Mouse (Mus musculus) left cerebral cortex, postnatal 10 days (tissue): ENCODE results near the gene Pop7. TPM values are rescaled to one million over a fixed set of nuclear protein-coding genes. Genes with fewer than 3 reads are reported as not detected.
A peak's percentile ranks its signal among the peaks of the same experiment; 100 is the strongest.

Experiments used
- DNase-seq, 2 experiments: peaks; one replicate each; pipeline ENCODE4 v3.0.0; 2021 to 2022; ENCODE audit warnings: low spot score in 2 of 2, mixed read lengths in 1 of 2; ENCODE audit errors: extremely low spot score in 1 of 2
- intact Hi-C: fragments of 180-260 bp; cut with DNase I; formaldehyde crosslinking; loops from one replicate; pipeline ENCODE4 v1.15.1; 2025
- total RNA-seq, 2 experiments: library from RNA; stranded (reverse); gene quantifications; 2 replicates each; pipeline ENCODE4 v1.2.3; 2021

Pop7 gene
- total RNA-seq = 10 to 100 TPM; 36.5 to 36.8 TPM

GRCm38 (mm10) chr5:137501709-137502666 lies at the start of gene Pop7:
Pop7 (minus strand) TSS chr5:137502518.
- DNase-seq = peak; percentile 99 to 100
- intact Hi-C loops = no loop called here

GRCm38 (mm10) chr5:137551119-137551518 lies 48.8 kb upstream of the Pop7 start:
- DNase-seq = peak in 1 of 2 experiments; percentile 28
- intact Hi-C loops = no loop called here

- intact Hi-C loops = no loop called here
Measured at GRCm38 (mm10) chr5:137549840-137550239, 47.5 kb upstream of the Pop7 start.

DNA sequence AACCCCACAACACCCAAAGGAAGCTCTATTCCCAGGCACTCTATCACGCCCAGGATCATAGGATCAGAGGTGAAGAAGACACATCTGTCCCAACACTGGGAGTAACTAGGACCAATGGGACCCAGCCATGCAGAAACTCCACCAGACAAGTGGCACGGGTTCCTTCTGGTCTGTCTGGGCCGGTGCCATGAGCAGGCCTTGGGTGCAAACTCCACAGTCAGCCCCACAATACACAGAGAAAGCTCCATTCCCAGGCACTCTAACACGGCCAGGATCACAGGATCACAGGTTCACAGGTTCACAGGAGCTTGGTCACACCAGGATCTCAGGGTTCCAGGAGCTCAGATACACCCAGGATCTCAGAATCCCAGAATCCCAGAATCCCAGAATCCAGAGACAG lies 43.3 kb upstream of the Pop7 start:
- intact Hi-C loops = no loop called here
- no peak for DNase-seq

More at GRCm38 (mm10) chr5:137549840-137550239, 47.5 kb upstream of the Pop7 start:
- no peak for DNase-seq

DNA sequence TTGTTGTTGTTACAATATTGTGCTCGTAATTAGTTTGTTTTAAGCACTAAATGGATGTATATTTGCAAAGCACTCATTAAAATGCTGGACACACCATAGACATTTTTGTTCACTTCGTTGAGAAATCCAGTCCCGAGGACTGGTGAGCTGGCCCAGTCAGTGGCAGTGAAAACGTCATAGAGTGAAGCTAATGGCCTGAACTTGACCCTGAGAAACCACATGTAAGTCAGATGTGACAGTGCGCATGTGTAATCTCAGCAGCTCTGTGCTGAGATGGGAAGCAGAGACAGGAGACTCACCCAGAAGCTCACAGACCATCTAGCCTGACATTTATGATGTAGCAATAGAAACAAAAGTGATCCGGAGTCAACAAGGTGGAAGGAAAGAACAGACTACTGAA lies 42.6 kb upstream of the Pop7 start:
- DNase-seq = no peak

DNA sequence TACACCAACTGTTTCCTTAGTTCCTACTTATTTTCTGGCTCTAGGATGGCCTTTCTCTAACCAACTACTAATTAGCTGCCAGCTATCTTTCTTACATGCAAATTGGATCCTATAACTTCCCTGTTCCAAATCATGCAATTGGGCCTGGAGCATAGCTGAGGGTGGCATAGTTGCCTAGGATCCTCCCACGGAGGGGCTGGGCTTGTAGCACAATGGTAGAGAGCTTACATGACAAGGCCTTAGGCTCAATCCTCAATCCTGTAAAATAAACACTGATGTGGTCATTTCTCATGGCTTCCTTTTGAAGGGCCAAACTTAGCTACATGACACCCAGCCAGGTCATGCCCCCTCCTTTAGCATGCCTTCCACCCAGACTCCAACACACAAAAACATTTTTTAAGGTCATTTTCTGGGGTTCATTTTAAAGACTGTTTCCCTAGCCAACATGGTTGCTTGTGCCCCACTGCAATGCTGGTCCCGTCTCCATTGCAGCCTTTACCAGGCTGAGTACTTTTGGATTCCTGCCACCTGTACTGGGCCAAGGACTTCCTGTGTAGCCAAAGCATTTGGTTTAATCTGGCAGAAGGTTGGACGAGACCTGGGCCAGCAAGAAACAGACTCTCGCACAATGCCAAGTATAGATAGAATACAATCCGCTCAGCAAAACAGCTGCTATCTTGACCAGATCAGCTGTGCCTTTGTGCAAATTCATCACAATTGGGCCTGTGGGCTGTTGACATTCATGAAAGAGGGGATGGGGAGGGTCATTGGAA lies 39.6 kb upstream of the Pop7 start:
- DNase-seq = no peak
- intact Hi-C loops = no loop called here

More for the DNA sequence above, 42.6 kb upstream of the Pop7 start:
- intact Hi-C loops = no loop called here

- intact Hi-C loops = no loop called here
Measured at GRCm38 (mm10) chr5:137540991-137541390, 38.7 kb upstream of the Pop7 start.

GRCm38 (mm10) chr5:137539291-137539801 lies 37.0 kb upstream of the Pop7 start:
- no peak for DNase-seq

More at GRCm38 (mm10) chr5:137540991-137541390, 38.7 kb upstream of the Pop7 start:
- no peak for DNase-seq

GRCm38 (mm10) chr5:137537461-137537860 lies 35.1 kb upstream of the Pop7 start:
- no peak for DNase-seq
- intact Hi-C loops = no loop called here

More at GRCm38 (mm10) chr5:137539291-137539801, 37.0 kb upstream of the Pop7 start:
- intact Hi-C loops = no loop called here

DNA sequence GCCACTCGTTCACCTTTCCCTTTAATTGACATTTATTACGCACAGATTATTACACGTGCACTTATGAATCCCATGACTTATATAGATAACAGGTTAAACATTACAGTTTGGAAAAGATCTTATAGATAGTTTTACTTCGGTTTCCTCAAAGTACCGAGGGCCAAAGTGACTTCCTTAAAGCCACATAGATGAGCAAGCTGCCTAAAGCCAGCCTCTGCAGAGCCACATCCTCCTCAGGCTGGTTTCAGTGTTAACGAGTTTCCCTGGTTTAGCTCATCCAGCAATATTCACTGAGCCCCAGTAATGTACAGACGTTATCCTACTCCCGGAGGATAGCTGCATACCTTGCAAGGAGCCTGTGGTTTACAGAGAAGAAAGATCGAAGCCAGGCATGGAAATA lies 33.0 kb upstream of the Pop7 start:
- intact Hi-C loops = no loop called here
- no peak for DNase-seq

GRCm38 (mm10) chr5:137534762-137535161 lies 32.4 kb upstream of the Pop7 start:
- intact Hi-C loops = loop anchor here (5.0 kb wide), 1 partner anchor 53 kb away; no protein-coding TSS in a partner anchor
- DNase-seq = peak in 1 of 2 experiments; percentile 7

DNA sequence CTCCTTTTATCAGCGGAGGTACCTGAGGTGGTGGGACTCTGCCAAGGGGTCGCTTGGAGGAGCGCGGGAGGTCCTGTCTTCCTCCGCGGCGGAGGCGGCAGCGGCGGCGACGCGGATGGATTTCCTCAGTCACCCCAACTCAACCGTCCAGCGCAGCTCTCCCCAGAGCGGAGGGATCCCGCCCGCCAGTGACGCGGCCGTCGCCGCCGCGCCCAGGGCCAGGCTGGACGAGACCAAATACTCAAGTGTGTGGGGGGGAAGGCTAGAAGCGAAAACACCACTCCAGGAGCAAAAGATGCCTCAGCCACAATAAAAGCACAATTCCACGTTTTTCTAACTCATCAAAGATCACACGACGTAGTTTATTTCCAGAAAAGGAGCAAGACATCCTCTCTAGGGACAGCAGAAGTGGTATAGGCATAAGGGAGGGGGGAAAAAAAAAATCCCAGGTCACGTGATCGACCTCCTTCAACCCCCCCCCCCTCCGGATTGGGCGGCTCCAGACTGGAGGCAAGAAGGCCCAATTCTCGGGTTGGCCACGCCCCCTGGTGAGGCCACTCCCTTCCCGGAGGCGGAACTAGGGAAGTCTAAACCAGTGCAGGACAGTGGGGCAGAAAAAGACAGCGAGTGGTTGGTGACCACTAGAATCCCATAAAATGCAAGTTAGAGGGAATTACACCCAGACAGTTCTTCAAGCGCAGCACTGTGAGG lies 31.0 kb upstream of the Pop7 start, which contains the start of the genes Epo and Gnb2:
Gene Epo, minus strand, starts transcription at position 126 of the 711 bp plus-strand sequence.
Gene Gnb2, minus strand, starts transcription at position 394 of the 711 bp plus-strand sequence.
- intact Hi-C loops = loop anchor here (5.0 kb wide), 1 partner anchor 54 kb away; no protein-coding TSS in a partner anchor
- DNase-seq = peak; percentile 96 to 99

DNA sequence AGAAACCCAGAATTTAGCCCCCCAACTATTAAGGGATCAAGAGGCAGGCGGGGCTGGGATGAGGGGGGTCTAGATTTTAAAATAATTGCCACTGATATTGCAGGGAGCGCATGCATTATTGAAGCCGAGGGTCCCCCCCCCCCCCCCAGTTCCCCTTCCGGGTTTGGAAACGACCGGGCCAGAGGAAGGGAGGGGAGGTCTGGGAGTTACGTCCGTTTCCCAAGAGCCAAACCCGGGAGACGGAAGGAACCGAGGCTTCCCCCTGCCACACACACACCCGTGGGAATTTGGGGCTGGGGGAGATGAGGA lies 30.4 kb upstream of the Pop7 start:
- no peak for DNase-seq
- intact Hi-C loops = loop anchor here (5.0 kb wide), 1 partner anchor 55 kb away; no protein-coding TSS in a partner anchor

- peak in 1 of 2 experiments; percentile 56 for DNase-seq
- intact Hi-C loops = loop anchor here (5.0 kb wide), 1 partner anchor 55 kb away; no protein-coding TSS in a partner anchor
Measured at GRCm38 (mm10) chr5:137532131-137532807, 30.0 kb upstream of the Pop7 start.

- DNase-seq = peak; percentile 66 to 91
- intact Hi-C loops = loop anchor here (5.0 kb wide), 1 partner anchor 56 kb away; no protein-coding TSS in a partner anchor
Measured at GRCm38 (mm10) chr5:137531414-137532130, 29.3 kb upstream of the Pop7 start.

- intact Hi-C loops = loop anchor here (5.0 kb wide), 1 partner anchor 56 kb away; no protein-coding TSS in a partner anchor
- peak; percentile 75 to 87 for DNase-seq
Measured at GRCm38 (mm10) chr5:137530588-137531413, 28.5 kb upstream of the Pop7 start.
